Mouse (Mus musculus): ENCODE measurements around the gene Itpr1.

DNA sequence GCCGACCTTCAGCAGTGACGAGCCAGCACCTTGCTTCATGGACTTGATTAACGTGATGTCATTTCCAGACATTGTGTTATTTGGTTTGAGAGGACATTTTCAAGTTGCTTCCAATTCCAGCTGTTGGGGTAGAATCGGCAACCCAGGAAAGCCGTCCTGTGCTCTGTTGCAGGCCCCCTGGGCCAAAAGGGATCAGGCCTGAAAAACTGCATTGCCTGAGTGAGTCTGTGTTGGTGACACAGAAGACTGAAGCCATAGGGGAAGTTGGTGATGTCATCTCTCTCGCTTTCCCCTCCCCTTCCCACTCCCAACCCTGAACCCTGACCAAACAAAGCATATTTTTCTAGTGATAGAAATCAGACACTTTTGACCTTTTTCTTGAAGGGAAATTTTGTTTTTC lies 114.7 kb downstream of the Itpr1 start:
- no peak for TF ChIP-seq POLR2AphosphoS5 (IDR thresholded peaks at IDR 0.05; ENCODE audit: insufficient replicate concordance, low read depth, low read length)
- TF ChIP-seq GATA1 (IDR thresholded peaks at IDR 0.05; ENCODE audit: borderline replicate concordance, low read length) = no peak
- no peak for TF ChIP-seq TAL1 (conservative IDR thresholded peaks at IDR 0.05; ENCODE audit: low read depth, low read length)
- no peak for TF ChIP-seq CTCF (IDR thresholded peaks at IDR 0.05; ENCODE audit: low read depth, low read length)
